Mouse (Mus musculus): ENCODE measurements around the gene Mfng. TPM values are rescaled to one million over a fixed set of nuclear protein-coding genes. Genes with fewer than 3 reads are reported as not detected.

Mfng gene
- polyA plus RNA-seq (2015; fragmentation: Nextera tagmentation; extraction: Ambion mirVana): 16.1 and 18.8 TPM in 2 replicates

DNA sequence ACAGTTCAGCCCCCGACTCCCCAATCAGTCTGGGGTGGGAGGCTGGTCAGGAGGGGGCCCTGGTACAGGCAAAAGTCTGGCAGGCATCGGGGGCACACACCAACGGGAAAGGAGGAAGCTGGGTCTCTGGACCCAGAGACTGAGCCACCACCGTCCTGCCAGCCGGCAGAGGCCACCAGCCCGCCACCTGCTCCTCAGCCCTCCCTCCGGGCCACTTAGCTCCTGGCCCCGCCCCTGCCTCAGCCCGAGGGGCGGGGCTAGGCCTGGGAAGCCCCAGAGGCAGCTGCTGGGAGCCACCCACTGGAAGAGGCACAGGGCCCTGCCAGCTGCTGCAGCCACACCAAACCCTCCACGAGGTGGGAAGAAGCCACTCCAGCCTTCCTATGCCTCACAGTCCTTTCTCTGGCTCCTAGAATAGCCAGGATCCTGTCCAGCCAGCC lies at the start of gene Mfng:
TSS of gene Mfng (minus strand) at position 186 of the 440 bp plus-strand sequence.
- Histone ChIP-seq H3K27me3 (0 out of 2 replicates have a peak, but pooled peaks cover 5% of the 10 kb centered on the region), H3K36me3 (no peaks in the 10 kb centered on the region), H3K4me2 (peak within 1 kb of the TSS; percentile 39), H3K9ac (peak within 1 kb of the TSS; percentile 41), H3K4me3 (peak within 1 kb of the TSS; percentile 21; the same call in 1 of the 2 replicates), H3K27ac (peak within 1 kb of the TSS; percentile 55), H3K4me1 (peaks cover 10% of the 10 kb centered on the region), H3K9me3 (no peaks in the 10 kb centered on the region)
- ATAC-seq (ENCODE audit: insufficient number of reproducible peaks, insufficient read depth, low FRiP score, low TSS enrichment, low read depth): no peak
- WGBS: 3% methylated on average over 11 of the region's 11 CpGs

DNA sequence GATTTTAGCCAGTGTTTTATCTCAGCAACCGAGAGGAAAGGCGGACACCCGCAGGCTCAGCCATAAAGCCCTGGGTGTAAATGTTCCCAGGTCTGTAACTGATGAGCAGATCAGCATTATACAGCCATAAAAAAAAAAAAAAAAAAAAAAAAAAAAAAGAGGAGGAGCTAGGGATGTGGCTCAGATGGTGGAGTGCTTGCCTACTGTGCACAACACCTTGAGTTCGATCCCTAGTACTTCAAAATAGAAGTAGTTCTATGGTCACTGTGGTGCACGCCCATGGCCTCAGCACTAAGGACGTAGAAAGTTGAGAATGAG lies 42.8 kb upstream of the Mfng start:
- ATAC-seq (ENCODE audit: insufficient number of reproducible peaks, insufficient read depth, low FRiP score, low TSS enrichment, low read depth): no peak
- Histone ChIP-seq H3K9me3 (no peaks in the 10 kb centered on the region), H3K4me2 (no peak overlapping the region), H3K9ac (no peak overlapping the region), H3K27me3 (peaks cover 8% of the 10 kb centered on the region), H3K27ac (no peak overlapping the region), H3K4me1 (peaks cover 8% of the 10 kb centered on the region; the same call in 1 of the 2 replicates), H3K4me3 (no peak overlapping the region), H3K36me3 (no peaks in the 10 kb centered on the region)
- WGBS: 75% methylated on average over 6 of the region's 6 CpGs

DNA sequence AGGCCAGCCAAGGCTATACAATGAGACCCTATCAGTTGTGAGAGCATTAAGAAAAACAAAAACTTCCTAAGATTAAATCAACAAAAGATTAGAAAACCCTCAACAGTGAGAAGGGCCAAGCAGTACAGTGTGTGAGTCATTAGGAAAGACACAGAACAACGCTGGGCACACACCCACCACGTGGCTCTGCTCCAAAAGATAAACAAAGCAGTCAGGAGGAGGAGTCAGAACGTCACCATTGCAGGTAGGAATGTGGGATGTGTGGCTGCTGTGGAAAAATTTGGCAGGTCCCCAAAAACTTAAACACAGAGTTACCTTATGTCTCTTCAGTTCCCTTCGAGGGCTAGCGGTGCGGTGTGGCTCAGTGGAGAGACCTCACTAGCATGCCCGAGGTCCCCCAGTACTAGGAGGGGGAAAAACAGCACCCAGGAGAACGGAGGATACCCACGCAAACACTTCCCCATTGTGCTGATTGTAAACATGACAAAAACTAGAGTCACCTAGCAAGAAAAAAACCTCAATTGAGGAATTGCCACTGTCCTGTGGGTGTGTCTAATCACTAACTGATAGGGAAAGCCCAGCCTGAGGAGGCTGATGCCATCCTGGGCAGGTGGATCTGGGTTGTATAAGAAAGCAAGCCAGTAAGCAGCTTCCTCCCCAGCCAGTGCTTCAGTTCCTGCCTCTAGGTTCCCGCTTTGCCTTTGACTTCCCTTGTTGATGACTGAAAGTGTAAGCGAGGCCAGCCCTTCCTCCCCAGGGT lies 42.2 kb upstream of the Mfng start:
- H3K4me2 ChIP-seq: no peak overlapping the region
- H3K36me3 ChIP-seq: no peaks in the 10 kb centered on the region
- no peaks in the 10 kb centered on the region for H3K9me3 ChIP-seq
- ATAC-seq (ENCODE audit: insufficient number of reproducible peaks, insufficient read depth, low FRiP score, low TSS enrichment, low read depth): 0 out of 2 replicates have a peak, but pooled peaks have one; percentile 32
- H3K27me3 ChIP-seq: peaks cover 3% of the 10 kb centered on the region
- H3K4me3 ChIP-seq: no peak overlapping the region
- H3K4me1 ChIP-seq: peaks cover 10% of the 10 kb centered on the region; the same call in 1 of the 2 replicates
- H3K27ac ChIP-seq: no peak overlapping the region
- no peak overlapping the region for H3K9ac ChIP-seq
- 55% methylated on average over 11 of the region's 11 CpGs for WGBS

DNA sequence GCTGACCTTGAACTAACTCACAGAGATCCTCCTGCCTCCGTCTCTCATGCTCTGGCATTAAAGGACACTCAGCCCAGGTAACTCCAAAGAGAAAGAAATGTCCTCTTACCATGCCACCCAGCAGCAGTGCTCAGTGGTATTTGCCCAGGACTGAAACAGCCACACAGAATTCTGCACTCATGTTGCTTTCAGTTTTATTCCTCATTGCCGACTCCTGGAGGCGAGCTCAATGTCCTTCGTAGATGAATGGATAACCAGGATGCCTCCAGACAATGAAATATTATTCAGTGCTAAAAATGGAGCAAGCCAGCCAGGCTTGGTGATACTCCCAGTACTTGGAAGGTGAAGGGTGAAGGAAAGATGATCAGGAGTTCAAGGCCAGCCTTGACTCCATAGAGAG lies 40.3 kb upstream of the Mfng start:
- ATAC-seq (ENCODE audit: insufficient number of reproducible peaks, insufficient read depth, low FRiP score, low TSS enrichment, low read depth): no peak
- Histone ChIP-seq H3K27me3 (no peaks in the 10 kb centered on the region), H3K4me1 (peaks cover 14% of the 10 kb centered on the region), H3K36me3 (no peaks in the 10 kb centered on the region), H3K4me3 (no peak overlapping the region), H3K4me2 (no peak overlapping the region), H3K9ac (no peak overlapping the region), H3K9me3 (no peaks in the 10 kb centered on the region), H3K27ac (no peak overlapping the region)
- 90% methylated on average over 4 of the region's 4 CpGs for WGBS

- Histone ChIP-seq H3K9me3 (no peaks in the 10 kb centered on the region), H3K4me1 (peaks cover 21% of the 10 kb centered on the region), H3K27ac (no peak overlapping the region), H3K36me3 (no peaks in the 10 kb centered on the region), H3K9ac (no peak overlapping the region), H3K4me2 (no peak overlapping the region), H3K4me3 (no peak overlapping the region), H3K27me3 (peaks cover 11% of the 10 kb centered on the region)
- 72% methylated on average over 9 of the region's 9 CpGs for WGBS
- ATAC-seq (ENCODE audit: insufficient number of reproducible peaks, insufficient read depth, low FRiP score, low TSS enrichment, low read depth): no peak
Measured at GRCm38 (mm10) chr15:78810146-78810545, 36.9 kb upstream of the Mfng start.

GRCm38 (mm10) chr15:78809739-78810138 lies 36.5 kb upstream of the Mfng start:
- H3K9ac ChIP-seq: no peak overlapping the region
- H3K36me3 ChIP-seq: no peaks in the 10 kb centered on the region
- no peaks in the 10 kb centered on the region for H3K9me3 ChIP-seq
- 53% methylated on average over 9 of the region's 9 CpGs for WGBS
- no peak overlapping the region for H3K4me3 ChIP-seq
- H3K4me2 ChIP-seq: no peak overlapping the region
- H3K4me1 ChIP-seq: peaks cover 20% of the 10 kb centered on the region
- H3K27ac ChIP-seq: no peak overlapping the region
- no peak for ATAC-seq (ENCODE audit: insufficient number of reproducible peaks, insufficient read depth, low FRiP score, low TSS enrichment, low read depth)
- H3K27me3 ChIP-seq: peaks cover 15% of the 10 kb centered on the region

DNA sequence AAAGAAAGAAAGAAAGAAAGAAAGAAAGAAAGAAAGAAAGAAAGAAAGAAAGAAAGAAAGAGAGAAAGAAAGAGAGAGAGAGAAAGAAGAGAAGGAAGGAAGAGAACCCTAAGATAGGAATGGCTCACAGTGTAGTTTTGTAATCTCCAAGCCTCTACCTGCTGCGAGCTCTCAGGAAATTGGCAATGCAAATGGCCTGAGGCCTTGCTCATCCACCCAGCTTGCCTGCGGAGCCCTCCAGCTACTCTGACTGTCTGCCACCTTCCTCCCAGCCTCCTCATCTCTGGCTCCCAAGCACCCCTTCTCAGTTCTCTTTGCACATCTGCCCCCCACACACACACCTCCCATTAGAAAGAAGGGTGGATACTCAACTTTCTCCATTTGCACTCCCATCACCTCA lies 35.7 kb upstream of the Mfng start:
- no peak overlapping the region for H3K4me3 ChIP-seq
- WGBS: 65% methylated on average over 2 of the region's 2 CpGs
- ATAC-seq (ENCODE audit: insufficient number of reproducible peaks, insufficient read depth, low FRiP score, low TSS enrichment, low read depth): no peak
- peaks cover 22% of the 10 kb centered on the region for H3K27me3 ChIP-seq
- H3K36me3 ChIP-seq: no peaks in the 10 kb centered on the region
- peaks cover 25% of the 10 kb centered on the region for H3K4me1 ChIP-seq
- H3K9ac ChIP-seq: no peak overlapping the region
- H3K4me2 ChIP-seq: no peak overlapping the region
- no peaks in the 10 kb centered on the region for H3K9me3 ChIP-seq
- H3K27ac ChIP-seq: no peak overlapping the region

DNA sequence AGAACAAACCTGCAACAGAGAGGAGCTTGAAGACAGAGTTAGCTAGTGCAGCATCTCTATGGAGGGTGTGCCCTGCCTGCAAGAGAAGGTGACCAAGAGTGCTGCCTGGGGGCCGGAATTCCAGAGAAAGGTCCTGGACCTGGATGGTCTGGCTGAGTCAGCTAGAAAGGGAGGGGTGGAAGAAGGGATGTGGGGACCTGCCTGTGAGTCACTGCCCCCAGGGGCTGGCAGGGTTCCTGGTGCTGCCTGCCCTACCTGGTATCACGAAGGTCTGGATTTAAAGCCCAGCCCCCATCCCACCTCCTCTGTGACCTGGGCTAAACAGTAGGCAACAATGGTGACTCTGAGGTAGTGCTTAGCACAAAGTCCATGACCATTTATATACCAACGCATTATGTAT lies 33.9 kb upstream of the Mfng start:
- no peak overlapping the region for H3K4me3 ChIP-seq
- peaks cover 39% of the 10 kb centered on the region for H3K4me1 ChIP-seq
- no peaks in the 10 kb centered on the region for H3K9me3 ChIP-seq
- H3K9ac ChIP-seq: no peak overlapping the region
- H3K4me2 ChIP-seq: no peak overlapping the region
- H3K27ac ChIP-seq: no peak overlapping the region
- peaks cover 40% of the 10 kb centered on the region for H3K27me3 ChIP-seq
- WGBS: 56% methylated on average over 3 of the region's 3 CpGs
- no peak for ATAC-seq (ENCODE audit: insufficient number of reproducible peaks, insufficient read depth, low FRiP score, low TSS enrichment, low read depth)
- no peaks in the 10 kb centered on the region for H3K36me3 ChIP-seq

DNA sequence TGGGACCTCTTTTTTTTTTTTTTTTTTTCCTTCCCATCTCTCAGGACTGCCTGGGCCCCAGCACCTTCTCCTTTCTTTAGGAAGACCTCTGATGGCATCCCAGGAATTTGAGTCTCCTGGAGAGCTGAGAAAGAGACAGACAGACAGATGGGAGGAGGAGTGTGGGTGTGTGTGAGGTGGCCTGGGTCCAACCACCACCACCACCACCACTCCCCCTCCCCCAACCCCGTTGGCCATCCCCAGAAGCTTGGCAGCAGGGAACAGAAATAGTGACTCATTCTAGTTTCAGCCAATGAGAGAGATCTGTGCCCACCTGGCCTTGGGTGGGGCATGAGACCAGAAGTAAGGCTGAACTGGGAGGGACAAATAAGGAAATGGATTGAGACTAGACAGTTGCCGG lies 33.3 kb upstream of the Mfng start:
- Histone ChIP-seq H3K27me3 (peaks cover 46% of the 10 kb centered on the region), H3K4me1 (peaks cover 44% of the 10 kb centered on the region), H3K4me3 (no peak overlapping the region), H3K27ac (no peak overlapping the region), H3K36me3 (no peaks in the 10 kb centered on the region), H3K9ac (no peak overlapping the region), H3K4me2 (no peak overlapping the region), H3K9me3 (no peaks in the 10 kb centered on the region)
- WGBS: 39% methylated on average over 2 of the region's 2 CpGs
- ATAC-seq (ENCODE audit: insufficient number of reproducible peaks, insufficient read depth, low FRiP score, low TSS enrichment, low read depth): no peak

DNA sequence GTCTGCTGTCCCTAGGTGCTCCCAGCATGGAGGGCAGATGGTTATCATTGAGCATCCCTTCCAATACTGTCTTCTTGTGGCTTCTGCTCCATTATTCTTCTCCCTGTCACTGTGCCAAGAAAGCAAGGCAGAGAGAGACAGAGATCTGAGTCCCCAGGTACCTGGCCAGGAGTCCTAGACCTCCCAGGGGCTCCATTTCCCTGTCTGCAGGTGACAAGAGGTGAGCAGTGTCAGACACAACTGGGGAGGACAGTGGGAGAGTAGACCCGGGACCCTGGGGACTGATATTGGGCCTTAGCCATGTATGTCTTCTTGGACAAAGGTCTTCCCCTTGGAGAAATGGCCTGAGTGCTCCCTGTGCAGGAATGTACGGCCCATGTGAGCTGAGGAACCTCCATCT lies 32.1 kb upstream of the Mfng start:
- peaks cover 56% of the 10 kb centered on the region for H3K27me3 ChIP-seq
- H3K4me1 ChIP-seq: peaks cover 43% of the 10 kb centered on the region
- 74% methylated on average over 2 of the region's 2 CpGs for WGBS
- ATAC-seq (ENCODE audit: insufficient number of reproducible peaks, insufficient read depth, low FRiP score, low TSS enrichment, low read depth): no peak
- no peaks in the 10 kb centered on the region for H3K36me3 ChIP-seq
- no peak overlapping the region for H3K4me3 ChIP-seq
- no peaks in the 10 kb centered on the region for H3K9me3 ChIP-seq
- H3K4me2 ChIP-seq: no peak overlapping the region
- no peak overlapping the region for H3K9ac ChIP-seq
- no peak overlapping the region for H3K27ac ChIP-seq

DNA sequence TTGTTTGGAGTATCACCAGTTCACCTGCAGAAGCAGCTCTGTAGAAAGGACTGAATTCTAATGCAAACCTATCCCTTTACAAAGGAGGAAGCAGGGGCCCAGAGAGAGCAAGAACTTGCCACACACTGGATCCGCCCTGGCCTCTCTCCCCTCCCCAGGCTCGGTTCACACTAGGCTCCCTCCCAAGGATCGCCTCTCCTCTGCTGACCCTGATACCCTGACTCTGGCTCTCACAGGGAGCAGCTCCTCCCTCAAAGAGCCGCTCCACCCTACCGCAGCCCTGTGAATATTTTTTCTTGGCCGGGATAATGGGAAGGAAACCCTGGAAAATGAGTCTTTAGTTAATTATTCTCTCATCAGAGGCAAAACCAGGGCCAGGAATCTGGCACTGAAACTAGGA lies 31.1 kb upstream of the Mfng start:
- peaks cover 56% of the 10 kb centered on the region for H3K27me3 ChIP-seq
- H3K36me3 ChIP-seq: no peaks in the 10 kb centered on the region
- no peak for ATAC-seq (ENCODE audit: insufficient number of reproducible peaks, insufficient read depth, low FRiP score, low TSS enrichment, low read depth)
- no peak overlapping the region for H3K4me3 ChIP-seq
- WGBS: 9% methylated on average over 6 of the region's 6 CpGs
- peaks cover 38% of the 10 kb centered on the region for H3K4me1 ChIP-seq
- no peak overlapping the region for H3K4me2 ChIP-seq
- no peak overlapping the region for H3K27ac ChIP-seq
- no peaks in the 10 kb centered on the region for H3K9me3 ChIP-seq
- H3K9ac ChIP-seq: no peak overlapping the region

GRCm38 (mm10) chr15:78803499-78803900 lies 30.2 kb upstream of the Mfng start:
- peaks cover 57% of the 10 kb centered on the region for H3K27me3 ChIP-seq
- no peak overlapping the region for H3K27ac ChIP-seq
- no peaks in the 10 kb centered on the region for H3K9me3 ChIP-seq
- ATAC-seq (ENCODE audit: insufficient number of reproducible peaks, insufficient read depth, low FRiP score, low TSS enrichment, low read depth): no peak
- no peaks in the 10 kb centered on the region for H3K36me3 ChIP-seq
- H3K4me1 ChIP-seq: peaks cover 41% of the 10 kb centered on the region
- H3K4me3 ChIP-seq: peak overlapping the region; percentile 63; the same call in 1 of the 2 replicates
- no peak overlapping the region for H3K9ac ChIP-seq
- peak overlapping the region; percentile 96 for H3K4me2 ChIP-seq
- 9% methylated on average over 8 of the region's 8 CpGs for WGBS

All from embryonic facial prominence, embryonic 13.5 days (tissue).